ENCODE assay signal across 21 mouse cellular contexts in genomic region chr9:30723364-30724070, GRCm38 (mm10).
DNase-seq lines count a peak whose midpoint lies in the region; ATAC-seq and TF ChIP-seq lines count a peak whose summit lies in the region.
"Had no signal": no experiment of that assay in that cellular context is flagged by ENCODE, and none has a peak within 500 bp of the region (broad histone marks: within the 10 kb centered on the region; RNA-seq: fewer than 3 reads in every experiment).

No protein-coding gene starts in this region.

- H3K27ac ChIP-seq in lung, postnatal 0 days (ENCODE audit: low read length), result no peak overlapping the region
- H3K27ac ChIP-seq: embryonic facial prominence, embryonic 15.5 days; forebrain, embryonic 10.5 days; forebrain, embryonic 15.5 days; heart, embryonic 10.5 days; hindbrain, embryonic 10.5 days; hindbrain, embryonic 14.5 days; intestine, embryonic 15.5 days had no signal

- H3K27me3 ChIP-seq in lung, postnatal 0 days (replicated peaks; ENCODE audit: insufficient read depth, low read length), result no peaks in the 10 kb centered on the region
- H3K27me3 ChIP-seq: embryonic facial prominence, embryonic 15.5 days; forebrain, embryonic 15.5 days; intestine, embryonic 15.5 days had no signal

- ATAC-seq in lung, postnatal 0 days, result peak; percentile 78
- ATAC-seq: forebrain, embryonic 15.5 days; intestine, embryonic 15.5 days had no signal

- no peak for TF ChIP-seq EP300 in lung, postnatal 0 days (IDR thresholded peaks at IDR 0.05)

- no peak for TF ChIP-seq CTCF in lung, postnatal 0 days (IDR thresholded peaks at IDR 0.05)
- TF ChIP-seq CTCF in lung, adult 2 months (IDR thresholded peaks at IDR 0.05; ENCODE audit: insufficient read depth, low read length), result no peak

- H3K9ac ChIP-seq in lung, postnatal 0 days (replicated peaks; ENCODE audit: low read depth), result no peak overlapping the region
- H3K9ac ChIP-seq: embryonic facial prominence, embryonic 15.5 days; forebrain, embryonic 15.5 days; hindbrain, embryonic 14.5 days; intestine, embryonic 15.5 days had no signal

- no peaks in the 10 kb centered on the region for H3K36me3 ChIP-seq in lung, postnatal 0 days (ENCODE audit: insufficient read depth, low read length)
- H3K36me3 ChIP-seq: embryonic facial prominence, embryonic 15.5 days; forebrain, embryonic 10.5 days; forebrain, embryonic 15.5 days; heart, embryonic 10.5 days; hindbrain, embryonic 10.5 days; intestine, embryonic 15.5 days had no signal

- H3K4me1 ChIP-seq in lung, postnatal 0 days (ENCODE audit: insufficient read depth, low read depth, low read length), result no peaks in the 10 kb centered on the region
- no peaks in the 10 kb centered on the region for H3K4me1 ChIP-seq in lung, adult 2 months (ENCODE audit: control insufficient read depth, insufficient read depth, low read length)
- H3K4me1 ChIP-seq: embryonic facial prominence, embryonic 15.5 days; forebrain, embryonic 10.5 days; forebrain, embryonic 15.5 days; heart, embryonic 10.5 days; hindbrain, embryonic 10.5 days; intestine, embryonic 15.5 days had no signal

- no peak overlapping the region for H3K4me2 ChIP-seq in lung, postnatal 0 days (replicated peaks; ENCODE audit: low read depth, low read length)
- H3K4me2 ChIP-seq: embryonic facial prominence, embryonic 15.5 days; forebrain, embryonic 15.5 days; hindbrain, embryonic 14.5 days; intestine, embryonic 15.5 days had no signal

- TF ChIP-seq POLR2A in lung, adult 2 months (IDR thresholded peaks at IDR 0.05; ENCODE audit: borderline replicate concordance, extremely low read depth, low read depth, low read length), result no peak

- WGBS in lung, postnatal 0 days, result 79% methylated on average over 1 of the region's 1 CpGs
- WGBS in lung, adult 2 months, result 77% methylated on average over 1 of the region's 1 CpGs

- peak; percentile 41 for DNase-seq in adrenal gland, adult 8-10 months
- no peak for DNase-seq in adrenal gland, adult 18-20 months (ENCODE audit: low spot score in 2 of 2)
- peak; percentile 73 for DNase-seq in lung, postnatal 0 days (ENCODE audit: low spot score)
- no peak for DNase-seq in lung, adult 2 months
- DNase-seq in adrenal gland, postnatal 36 days, result peak; percentile 20 to 28
- DNase-seq in frontal cortex, postnatal 10 days (ENCODE audit: low spot score in 2 of 2), result no peak
- DNase-seq: cerebellum, adult 11 months; cerebellum, adult 8-10 months; cerebellum, postnatal 14 days; embryo, embryonic 11 days; gastrocnemius, postnatal 10 days; heart, postnatal 14 days; kidney, adult 18-20 months had no signal

- no peaks in the 10 kb centered on the region for H3K9me3 ChIP-seq in lung, postnatal 0 days (ENCODE audit: low read length)
- H3K9me3 ChIP-seq: embryonic facial prominence, embryonic 15.5 days; forebrain, embryonic 10.5 days; forebrain, embryonic 15.5 days; heart, embryonic 10.5 days; hindbrain, embryonic 10.5 days; intestine, embryonic 15.5 days had no signal

- H3K4me3 ChIP-seq in lung, postnatal 0 days (ENCODE audit: low read depth, low read length), result no peak overlapping the region
- no peak overlapping the region for H3K4me3 ChIP-seq in lung, adult 2 months (replicated peaks; ENCODE audit: extremely low read depth, low read depth, low read length)
- H3K4me3 ChIP-seq: embryonic facial prominence, embryonic 15.5 days; erythroblast, embryonic 14.5 days; forebrain, embryonic 10.5 days; forebrain, embryonic 15.5 days; heart, embryonic 10.5 days; hindbrain, embryonic 10.5 days; intestine, embryonic 15.5 days had no signal

Comparison
In these comparisons a context has a peak if more than half of its experiments do, and no peak if none do; other contexts are left out.
1. DNase-seq: peak in adrenal gland, adult 8-10 months (single experiment), lung, postnatal 0 days (single experiment) and adrenal gland, postnatal 36 days (2 of 2); none in adrenal gland, adult 18-20 months (0 of 2), lung, adult 2 months (single experiment) and frontal cortex, postnatal 10 days (0 of 2).